Mouse (Mus musculus): ENCODE measurements at regions not wholly inside any gene's neighbourhood (a gene's known extent, or its start where the extent isn't known, plus 50 kb on each side); places are given as distances from the start of the nearest gene placed in this dataset.

- no peak for TF ChIP-seq CTCF (IDR thresholded peaks at IDR 0.05; ENCODE audit: insufficient read depth, low read depth, low read length)
- no peak for TF ChIP-seq POLR2A (IDR thresholded peaks at IDR 0.05; ENCODE audit: insufficient read depth, low read depth, low read length)
These were observed 204.6 kb upstream of the Got2 start for GRCm38 (mm10) chr8:96092931-96093330.

Data from olfactory bulb, adult 2 months (tissue).